Mouse (Mus musculus): ENCODE data around the gene Ubtf. TPM values are rescaled to one million over a fixed set of nuclear protein-coding genes. Genes with fewer than 3 reads are reported as not detected.

Ubtf gene
- polyA plus RNA-seq, 1 experiment from 2014 or later = 75.5 TPM

DNA sequence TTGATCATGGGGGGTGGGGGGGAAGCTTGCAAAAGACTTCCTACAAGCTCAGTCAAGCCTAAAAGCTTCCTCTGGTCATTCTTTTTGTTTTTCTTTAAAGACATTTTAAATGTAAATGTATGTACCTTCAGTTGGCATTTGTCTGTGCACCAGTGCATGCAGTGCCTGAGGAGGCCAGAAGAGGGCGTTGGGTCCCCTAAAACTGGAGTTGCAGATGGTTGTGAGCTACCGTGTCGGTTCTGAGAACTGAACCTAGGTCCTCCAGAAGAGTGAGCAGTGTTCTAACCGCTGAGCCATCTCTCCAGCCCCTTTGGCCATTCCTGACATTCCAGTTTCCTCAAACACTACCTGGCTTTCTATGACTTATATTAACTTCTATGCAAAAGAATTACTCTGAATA lies 20.1 kb upstream of the Ubtf start:
- DNase-seq (ENCODE audit: low spot score) = no peak
- H3K4me2 ChIP-seq (ENCODE audit: low read length) = no peak overlapping the region
- no peak overlapping the region for H3K27ac ChIP-seq
- peak; percentile 49 for TF ChIP-seq CTCF (IDR thresholded peaks at IDR 0.05; ENCODE audit: low read depth)
- H3K36me3 ChIP-seq (ENCODE audit: insufficient read depth, low read length) = no peaks in the 10 kb centered on the region
- no peak overlapping the region for H3K9ac ChIP-seq (ENCODE audit: low read depth, low read length)
- H3K4me3 ChIP-seq (replicated peaks; ENCODE audit: low read depth, low read length) = no peak overlapping the region
- ATAC-seq (replicated peaks; ENCODE audit: low FRiP score, low read depth) = no peak
- no peaks in the 10 kb centered on the region for H3K27me3 ChIP-seq (ENCODE audit: insufficient read depth, low read length)
- H3K4me1 ChIP-seq (replicated peaks; ENCODE audit: insufficient read depth, low read length) = no peaks in the 10 kb centered on the region; the same call in 1 of the 2 replicates
- 72% methylated on average over 4 of the region's 4 CpGs for WGBS
- no peaks in the 10 kb centered on the region for H3K9me3 ChIP-seq (replicated peaks; ENCODE audit: low read length)

GRCm38 (mm10) chr11:102339195-102339594 lies 19.7 kb upstream of the Ubtf start:
- Histone ChIP-seq H3K27ac (no peak overlapping the region), H3K27me3 (ENCODE audit: insufficient read depth, low read length) (no peaks in the 10 kb centered on the region), H3K4me2 (ENCODE audit: low read length) (no peak overlapping the region), H3K4me1 (replicated peaks; ENCODE audit: insufficient read depth, low read length) (no peaks in the 10 kb centered on the region; the same call in 1 of the 2 replicates), H3K9ac (ENCODE audit: low read depth, low read length) (no peak overlapping the region), H3K36me3 (ENCODE audit: insufficient read depth, low read length) (no peaks in the 10 kb centered on the region), H3K4me3 (replicated peaks; ENCODE audit: low read depth, low read length) (no peak overlapping the region), H3K9me3 (replicated peaks; ENCODE audit: low read length) (no peaks in the 10 kb centered on the region)
- DNase-seq (ENCODE audit: low spot score) = no peak
- WGBS = 71% methylated on average over 11 of the region's 11 CpGs
- ATAC-seq (replicated peaks; ENCODE audit: low FRiP score, low read depth) = no peak
- TF ChIP-seq CTCF (IDR thresholded peaks at IDR 0.05; ENCODE audit: low read depth) = no peak

- WGBS = 29% methylated on average over 3 of the region's 3 CpGs
- no peaks in the 10 kb centered on the region for H3K9me3 ChIP-seq (replicated peaks; ENCODE audit: low read length)
- TF ChIP-seq CTCF (IDR thresholded peaks at IDR 0.05; ENCODE audit: low read depth) = no peak
- no peak overlapping the region for H3K27ac ChIP-seq
- H3K27me3 ChIP-seq (ENCODE audit: insufficient read depth, low read length) = no peaks in the 10 kb centered on the region
- H3K4me3 ChIP-seq (replicated peaks; ENCODE audit: low read depth, low read length) = no peak overlapping the region
- DNase-seq (ENCODE audit: low spot score) (peak; percentile 60), ATAC-seq (replicated peaks; ENCODE audit: low FRiP score, low read depth) (no peak)
- no peak overlapping the region for H3K4me2 ChIP-seq (ENCODE audit: low read length)
- no peaks in the 10 kb centered on the region; the same call in 1 of the 2 replicates for H3K4me1 ChIP-seq (replicated peaks; ENCODE audit: insufficient read depth, low read length)
- no peak overlapping the region for H3K9ac ChIP-seq (ENCODE audit: low read depth, low read length)
- no peaks in the 10 kb centered on the region for H3K36me3 ChIP-seq (ENCODE audit: insufficient read depth, low read length)
These were observed 19.0 kb upstream of the Ubtf start for GRCm38 (mm10) chr11:102338561-102338960.

DNA sequence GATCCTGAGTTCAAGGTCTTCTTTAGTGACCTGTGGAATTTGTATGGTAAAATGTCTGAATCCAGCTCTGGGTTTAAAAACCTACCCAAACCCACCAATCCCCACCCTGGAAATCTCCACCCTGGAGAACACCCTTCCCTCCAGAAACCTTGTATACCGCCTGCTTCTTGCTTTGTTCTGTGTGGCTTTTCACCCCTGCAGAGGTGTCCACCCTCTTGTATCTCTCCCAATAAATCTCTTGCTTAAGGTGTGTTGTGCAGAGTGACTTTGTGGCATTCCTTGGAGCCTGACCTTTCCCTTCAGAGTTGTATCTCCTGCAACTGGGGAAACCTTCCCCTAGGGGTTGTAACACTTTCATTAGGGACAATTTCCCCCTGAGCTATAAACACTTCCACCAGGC lies 18.4 kb upstream of the Ubtf start:
- no peak for DNase-seq (ENCODE audit: low spot score)
- Histone ChIP-seq H3K27ac (no peak overlapping the region), H3K9ac (ENCODE audit: low read depth, low read length) (no peak overlapping the region), H3K4me2 (ENCODE audit: low read length) (no peak overlapping the region), H3K27me3 (ENCODE audit: insufficient read depth, low read length) (no peaks in the 10 kb centered on the region), H3K9me3 (replicated peaks; ENCODE audit: low read length) (no peaks in the 10 kb centered on the region), H3K36me3 (ENCODE audit: insufficient read depth, low read length) (no peaks in the 10 kb centered on the region), H3K4me1 (replicated peaks; ENCODE audit: insufficient read depth, low read length) (no peaks in the 10 kb centered on the region; the same call in 1 of the 2 replicates), H3K4me3 (replicated peaks; ENCODE audit: low read depth, low read length) (no peak overlapping the region)
- no peak for TF ChIP-seq CTCF (IDR thresholded peaks at IDR 0.05; ENCODE audit: low read depth)
- WGBS = 41% methylated on average over 1 of the region's 1 CpGs
- no peak for ATAC-seq (replicated peaks; ENCODE audit: low FRiP score, low read depth)

DNA sequence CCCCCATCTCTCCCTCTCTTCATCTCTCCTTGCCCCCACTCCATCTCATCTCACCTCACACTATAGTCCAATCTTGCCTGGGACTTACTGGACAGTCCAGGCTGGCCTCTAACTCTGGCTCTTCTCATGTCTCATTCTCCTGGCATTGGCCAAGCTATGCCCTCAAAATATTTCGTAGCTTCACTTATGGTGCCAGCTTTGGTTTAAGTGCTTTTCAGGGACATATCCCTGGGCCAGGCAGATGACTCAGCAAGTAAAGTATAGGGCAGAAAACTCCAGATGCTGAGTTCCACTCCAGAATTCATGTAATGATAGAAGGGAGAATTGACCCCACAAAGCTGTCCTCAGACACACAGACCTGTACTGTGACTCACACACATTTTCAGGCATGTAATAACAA lies 16.6 kb upstream of the Ubtf start:
- no peak for ATAC-seq (replicated peaks; ENCODE audit: low FRiP score, low read depth)
- DNase-seq (ENCODE audit: low spot score) = no peak
- H3K27ac ChIP-seq = no peak overlapping the region
- no peaks in the 10 kb centered on the region for H3K9me3 ChIP-seq (replicated peaks; ENCODE audit: low read length)
- no peak for TF ChIP-seq CTCF (IDR thresholded peaks at IDR 0.05; ENCODE audit: low read depth)
- no peaks in the 10 kb centered on the region; the same call in 1 of the 2 replicates for H3K4me1 ChIP-seq (replicated peaks; ENCODE audit: insufficient read depth, low read length)
- WGBS = 78% methylated on average over 1 of the region's 1 CpGs
- no peak overlapping the region for H3K9ac ChIP-seq (ENCODE audit: low read depth, low read length)
- no peak overlapping the region for H3K4me3 ChIP-seq (replicated peaks; ENCODE audit: low read depth, low read length)
- no peaks in the 10 kb centered on the region for H3K27me3 ChIP-seq (ENCODE audit: insufficient read depth, low read length)
- no peak overlapping the region for H3K4me2 ChIP-seq (ENCODE audit: low read length)
- no peaks in the 10 kb centered on the region for H3K36me3 ChIP-seq (ENCODE audit: insufficient read depth, low read length)

GRCm38 (mm10) chr11:102334973-102335700 lies 15.6 kb upstream of the Ubtf start:
- ATAC-seq (replicated peaks; ENCODE audit: low FRiP score, low read depth) (no peak), DNase-seq (ENCODE audit: low spot score) (peak; percentile 47)
- no peaks in the 10 kb centered on the region for H3K27me3 ChIP-seq (ENCODE audit: insufficient read depth, low read length)
- no peak overlapping the region for H3K9ac ChIP-seq (ENCODE audit: low read depth, low read length)
- 0 out of 2 replicates have a peak overlapping the region, but pooled peaks have one; percentile 3 for H3K4me2 ChIP-seq (ENCODE audit: low read length)
- H3K27ac ChIP-seq = 0 out of 2 replicates have a peak overlapping the region, but pooled peaks have one; percentile 25
- H3K9me3 ChIP-seq (replicated peaks; ENCODE audit: low read length) = no peaks in the 10 kb centered on the region
- no peak overlapping the region for H3K4me3 ChIP-seq (replicated peaks; ENCODE audit: low read depth, low read length)
- 35% methylated on average over 9 of the region's 9 CpGs for WGBS
- H3K36me3 ChIP-seq (ENCODE audit: insufficient read depth, low read length) = no peaks in the 10 kb centered on the region
- no peak for TF ChIP-seq CTCF (IDR thresholded peaks at IDR 0.05; ENCODE audit: low read depth)
- no peaks in the 10 kb centered on the region; the same call in 1 of the 2 replicates for H3K4me1 ChIP-seq (replicated peaks; ENCODE audit: insufficient read depth, low read length)
